Mouse (Mus musculus) thymus, postnatal 10 days (tissue): Measurements from ENCODE around the gene Chchd6.

Source experiments
- DNase-seq, 2 experiments: peaks; one replicate each; pipeline ENCODE4 v3.0.0; 2021; ENCODE audit warnings: low spot score in 2 of 2

Gene Chchd6

GRCm38 (mm10) chr6:89510154-89510553 is 85.3 kb downstream of the Chchd6 start:
- DNase-seq, result no peak

- DNase-seq, result no peak
Observed at GRCm38 (mm10) chr6:89508725-89509124, 86.7 kb downstream of the Chchd6 start.

GRCm38 (mm10) chr6:89508263-89508662 is 87.2 kb downstream of the Chchd6 start:
- no peak for DNase-seq

DNA sequence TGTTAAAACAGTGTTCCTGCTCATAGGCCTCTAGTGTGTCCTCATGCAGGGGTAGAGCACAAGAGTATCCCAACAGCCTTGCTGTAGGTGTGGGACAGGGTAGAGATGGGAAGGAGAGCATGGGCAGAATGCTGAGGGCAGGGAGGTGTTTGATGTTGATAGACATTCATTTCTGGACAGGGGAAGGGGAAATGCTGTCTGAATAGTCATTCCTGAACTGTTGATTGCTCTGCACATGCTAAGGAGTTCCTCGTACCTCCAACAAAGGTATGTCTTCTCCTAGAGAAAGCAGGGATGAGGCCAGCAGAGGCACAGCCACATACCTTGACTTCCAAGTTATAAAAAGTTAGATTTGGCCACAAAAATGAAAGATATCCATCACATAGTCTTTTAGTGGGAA is 95.5 kb downstream of the Chchd6 start:
- no peak for DNase-seq

- no peak for DNase-seq
Observed at GRCm38 (mm10) chr6:89498764-89499516, 96.5 kb downstream of the Chchd6 start.

GRCm38 (mm10) chr6:89496916-89497315 is 98.5 kb downstream of the Chchd6 start:
- no peak for DNase-seq

- DNase-seq, result no peak
Observed at GRCm38 (mm10) chr6:89492368-89492767, 103.1 kb downstream of the Chchd6 start.

DNA sequence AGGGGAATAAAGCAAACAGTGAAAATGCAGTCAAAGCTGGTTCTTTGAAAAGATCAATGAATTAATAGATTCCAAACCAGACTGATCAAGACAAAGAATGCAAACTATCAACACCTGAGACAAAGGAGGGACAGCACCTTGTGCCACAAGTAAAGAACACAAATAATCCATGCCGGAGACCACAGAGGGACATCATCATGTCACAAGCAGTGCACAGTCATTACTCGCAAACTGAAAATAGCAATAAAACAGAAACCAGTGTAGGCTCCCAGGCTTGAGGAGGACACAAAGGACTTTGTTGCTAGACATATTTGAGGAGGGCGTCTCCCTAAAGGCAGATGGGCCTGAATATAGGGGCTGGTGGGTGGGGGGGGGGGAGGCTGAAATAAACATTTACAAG is 105.1 kb downstream of the Chchd6 start:
- DNase-seq, result no peak

DNA sequence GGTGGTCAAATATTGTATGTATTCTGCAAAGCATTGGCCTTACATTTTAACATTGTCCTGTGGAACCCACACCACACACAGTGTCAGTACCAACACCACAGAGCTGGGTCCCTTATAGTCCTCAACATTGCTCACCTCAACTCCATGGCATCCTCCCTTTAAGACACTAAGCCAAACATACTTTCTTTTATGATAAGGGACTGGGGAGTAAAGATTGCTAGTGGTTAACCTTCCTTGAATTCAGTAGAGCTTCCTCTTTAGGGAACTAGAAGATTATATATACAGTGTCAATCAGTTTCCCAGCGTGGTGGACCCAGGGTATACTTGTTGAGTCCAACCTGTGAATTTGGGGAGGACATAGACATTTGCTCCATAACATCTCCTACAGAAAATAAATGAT is 105.9 kb downstream of the Chchd6 start:
- DNase-seq, result no peak

DNA sequence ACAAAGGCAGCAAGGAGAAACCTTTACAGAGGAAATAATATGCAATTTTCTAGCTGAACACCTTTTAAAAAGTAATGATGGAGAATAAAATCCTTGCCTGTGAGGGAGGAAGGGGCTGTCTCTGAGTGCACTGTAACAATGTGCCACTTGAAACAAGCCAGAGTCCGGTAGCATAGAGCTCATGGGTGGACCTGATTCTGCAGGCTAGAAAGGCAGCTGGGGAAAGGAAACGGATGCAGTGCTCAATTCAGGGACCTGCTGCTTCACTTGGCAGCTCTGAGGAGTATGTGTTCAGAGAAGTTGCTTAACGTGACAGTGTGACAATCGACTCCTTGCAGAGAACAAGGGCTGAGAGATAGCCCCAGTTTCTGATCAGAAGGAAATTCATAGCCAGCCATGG is 109.4 kb downstream of the Chchd6 start:
- no peak for DNase-seq

DNA sequence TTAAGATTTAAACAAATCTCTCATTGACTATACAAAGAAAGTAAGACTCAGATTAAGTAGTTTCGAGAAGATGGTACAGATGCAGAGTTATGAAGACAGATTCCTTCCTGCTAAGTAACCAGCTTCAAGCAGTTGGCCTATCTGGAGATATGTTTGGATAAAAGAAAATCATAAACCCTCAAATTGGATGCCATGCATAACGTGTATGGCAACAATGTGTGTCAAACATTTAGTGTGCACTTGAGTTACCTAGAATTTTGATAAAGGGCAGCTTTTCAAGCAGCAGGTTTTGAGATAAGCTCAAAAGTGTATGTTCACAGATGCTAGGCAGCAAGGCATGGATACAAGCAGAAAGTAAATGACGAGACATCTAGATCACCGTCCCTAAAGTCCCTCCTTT is 114.3 kb downstream of the Chchd6 start:
- no peak for DNase-seq

GRCm38 (mm10) chr6:89467908-89468307 is 127.5 kb downstream of the Chchd6 start:
- no peak for DNase-seq

- no peak for DNase-seq
Observed at GRCm38 (mm10) chr6:89467290-89467689, 128.2 kb downstream of the Chchd6 start.

- DNase-seq, result no peak
Observed at GRCm38 (mm10) chr6:89466875-89467274, 128.6 kb downstream of the Chchd6 start.

- no peak for DNase-seq
Observed at GRCm38 (mm10) chr6:89466053-89466708, 129.3 kb downstream of the Chchd6 start.

DNA sequence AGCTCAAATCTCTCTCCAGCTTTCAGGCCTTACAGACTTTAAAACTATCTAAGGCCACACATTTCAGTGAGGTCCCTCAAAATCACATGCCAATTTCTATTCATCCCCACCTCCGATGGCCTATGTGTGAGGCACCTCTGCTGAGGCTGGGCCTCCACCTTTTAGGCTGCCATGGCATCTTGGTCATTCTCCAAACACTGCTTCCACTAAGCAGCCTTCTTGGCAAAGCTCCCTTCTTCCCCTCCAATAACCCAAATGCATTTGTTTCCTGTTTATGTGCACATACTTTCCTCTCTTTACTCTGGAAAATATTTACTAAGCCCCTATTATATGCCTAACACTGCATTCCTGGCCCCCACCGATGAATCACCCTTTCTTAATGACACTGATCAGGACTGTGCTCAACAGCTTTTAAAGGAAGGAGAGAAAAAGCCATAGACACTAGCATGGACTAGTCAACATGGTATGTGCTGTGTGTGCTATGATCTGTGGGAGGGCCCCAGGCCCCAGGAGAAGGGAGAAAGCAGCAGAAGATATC is 133.2 kb downstream of the Chchd6 start:
- DNase-seq, result no peak

DNA sequence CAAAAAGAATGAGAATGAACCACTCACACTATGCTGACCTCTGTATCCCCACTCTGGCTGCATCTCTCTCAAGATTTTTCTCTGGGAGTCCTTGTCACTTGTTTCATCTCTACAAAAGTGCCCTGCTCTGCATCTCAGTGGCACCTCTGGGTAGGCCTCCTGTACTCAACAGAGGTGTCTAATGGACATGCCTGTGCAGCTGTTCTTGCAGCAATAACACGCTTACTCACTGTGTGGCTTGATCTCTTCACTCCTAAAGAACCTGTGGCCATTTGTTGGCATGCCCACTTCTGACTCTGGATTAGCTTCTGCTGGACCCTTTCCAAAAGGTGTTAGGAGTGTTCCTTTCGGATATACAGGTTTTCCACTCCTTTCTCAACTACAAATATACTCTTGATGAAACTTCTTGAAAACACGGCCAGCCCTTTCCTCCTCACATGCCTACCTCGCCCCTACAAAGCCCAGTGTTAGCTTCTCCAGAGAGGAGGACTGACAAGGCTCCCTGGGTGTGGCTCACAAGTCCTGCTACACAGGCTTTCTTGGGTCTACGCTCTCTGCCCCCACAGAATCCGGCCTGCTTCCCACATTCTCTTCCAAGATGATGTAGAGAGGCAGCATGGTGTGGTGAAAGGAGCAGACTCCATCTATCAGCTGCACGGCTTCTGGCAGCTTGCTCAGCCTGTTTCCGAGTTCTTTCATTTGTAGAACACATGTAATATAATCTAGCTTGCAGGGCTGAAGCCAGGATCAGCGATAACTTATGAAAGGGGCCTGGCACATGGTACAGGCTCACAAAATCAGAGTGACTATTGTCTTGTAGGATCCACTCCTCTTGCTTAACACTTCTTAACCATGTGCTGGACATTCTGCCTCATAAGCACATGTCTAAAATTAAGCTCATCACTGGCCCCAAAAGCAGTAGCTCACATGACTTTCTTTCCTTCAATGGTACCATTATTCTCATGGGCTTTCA is 133.9 kb downstream of the Chchd6 start:
- DNase-seq, result no peak

GRCm38 (mm10) chr6:89459634-89460033 is 135.8 kb downstream of the Chchd6 start:
- no peak for DNase-seq

DNA sequence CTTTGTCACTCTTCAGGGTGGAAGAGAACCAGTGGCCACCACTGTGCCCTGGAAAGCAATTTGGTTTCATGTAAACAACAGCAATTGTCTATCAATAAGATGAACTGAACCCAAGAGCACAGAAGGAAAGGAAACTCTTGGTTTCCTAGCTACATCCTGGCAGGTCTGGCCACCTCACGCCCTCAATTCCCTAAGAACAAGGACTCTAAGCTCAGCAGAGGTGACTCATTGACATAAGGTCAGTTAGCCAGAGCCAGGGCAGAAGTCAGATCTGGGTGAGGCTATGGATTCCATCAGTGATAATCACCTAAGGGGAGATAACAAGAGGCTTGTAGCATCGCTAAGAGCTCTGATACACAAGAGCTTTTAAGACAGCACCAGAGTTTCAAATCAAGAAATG is 137.9 kb downstream of the Chchd6 start:
- no peak for DNase-seq

DNA sequence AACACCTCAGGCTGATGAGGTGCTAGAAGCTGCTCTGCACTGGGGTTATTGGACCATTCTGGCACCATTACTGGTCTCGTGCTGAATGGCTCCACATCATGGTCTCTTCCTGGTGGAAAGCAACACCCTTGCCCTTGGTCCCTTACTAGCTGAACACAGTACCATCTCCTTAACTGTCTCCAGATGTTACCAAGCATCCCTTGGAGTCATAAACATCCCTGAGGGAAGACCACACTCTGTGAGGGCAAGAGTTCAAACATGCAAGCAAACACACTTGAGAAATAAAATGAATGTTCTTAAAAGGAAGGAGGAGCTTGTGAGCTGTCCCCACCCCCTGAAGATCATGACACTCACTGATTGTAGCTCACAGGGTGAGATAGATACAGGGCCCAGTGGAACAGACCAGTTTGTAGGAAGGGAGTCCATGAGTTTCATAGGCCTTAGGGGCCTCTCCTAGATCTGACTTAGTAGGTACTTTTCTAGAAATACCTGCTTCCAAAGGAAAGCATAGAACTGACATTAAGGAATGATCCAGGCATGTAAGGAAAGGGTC is 139.0 kb downstream of the Chchd6 start:
- no peak for DNase-seq

GRCm38 (mm10) chr6:89455523-89456000 is 139.9 kb downstream of the Chchd6 start:
- no peak for DNase-seq

DNA sequence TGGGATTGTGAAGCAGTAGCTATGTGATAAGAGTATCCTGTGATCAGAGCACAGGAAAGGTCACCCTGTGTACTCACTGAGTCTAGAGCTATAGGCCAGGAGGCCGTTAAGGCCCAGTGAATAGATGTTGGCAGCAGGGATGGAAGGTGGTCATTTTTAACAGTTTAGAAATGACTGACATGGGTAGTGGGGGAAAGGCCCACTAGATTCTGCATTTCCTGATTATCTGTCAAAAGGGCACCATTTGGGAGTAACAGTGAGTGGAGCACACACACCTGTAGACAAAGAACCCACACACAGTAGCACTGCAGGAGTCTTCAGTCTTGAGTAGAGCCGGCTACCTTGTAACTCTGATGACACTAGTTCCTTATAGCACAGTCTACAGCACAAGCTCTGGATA is 141.0 kb downstream of the Chchd6 start:
- DNase-seq, result no peak
